Mouse (Mus musculus): Measurements from ENCODE around the gene Slc29a2.

DNA sequence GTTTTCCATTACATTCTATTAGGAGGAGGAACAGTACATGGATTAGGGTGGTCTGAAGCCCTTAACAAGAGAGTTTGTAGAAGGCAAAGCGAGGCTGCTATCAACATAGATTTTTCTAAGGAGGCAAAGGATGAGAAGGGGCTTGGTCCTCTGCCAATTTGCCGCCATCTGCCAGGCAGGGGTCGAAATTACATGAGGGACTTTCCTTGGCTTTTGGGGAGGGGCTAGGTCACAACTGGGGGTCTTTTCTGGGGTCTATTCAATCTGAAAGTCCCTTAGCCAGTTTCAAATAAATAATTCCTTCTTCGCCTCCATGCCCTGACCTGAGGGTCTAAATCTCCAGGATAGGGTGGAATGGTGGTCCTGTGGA, 33.4 kb upstream of the Slc29a2 start, which contains the start of gene Npas4:
- no peak for TF ChIP-seq GATA1 (IDR thresholded peaks at IDR 0.05; ENCODE audit: low read length)
- TF ChIP-seq TAL1 (IDR thresholded peaks at IDR 0.05; ENCODE audit: low read length) = no peak

Measured in erythroblast, embryonic 14.5 days (primary cell).